Mouse (Mus musculus) MEL (cell line): ENCODE results near the gene Atxn7. TPM values are rescaled to one million over a fixed set of nuclear protein-coding genes. Genes with fewer than 3 reads are reported as not detected.
A peak's percentile ranks its signal among the peaks of the same experiment; 100 is the strongest.

Experiments used
- DNase-seq: peaks from one replicate; pipeline ENCODE4 v3.0.0; 2011; ENCODE audit warnings: low read depth, low spot score
- H3K27ac ChIP-seq: 2 replicates; pipeline ENCODE4 v1.5.1; 2012; ENCODE audit warnings: low read depth, mild to moderate bottlenecking, control low read depth, low read length, moderate library complexity; ENCODE audit not compliant: control insufficient read depth
- H3K27me3 ChIP-seq, 2 experiments: fragments of 150-350 bp in 1 of 2; sonication (generic) in 1 of 2; 2 replicates each; pipeline ENCODE4 v1.6.1; 2012; ENCODE audit warnings: low read length in 2 of 2, mild to moderate bottlenecking in 2 of 2, improper control_type of control experiment in 1 of 2, moderate library complexity in 1 of 2; ENCODE audit not compliant: insufficient read depth in 2 of 2, control insufficient read depth in 1 of 2
- H3K36me3 ChIP-seq, 2 experiments: 2 replicates each; pipeline ENCODE4 v1.6.1; 2012 to 2014; ENCODE audit warnings: low read length in 2 of 2, improper control_type of control experiment in 1 of 2, inconsistent platforms in 1 of 2, mild to moderate bottlenecking in 1 of 2; ENCODE audit not compliant: insufficient read depth in 2 of 2, control insufficient read depth in 1 of 2
- H3K4me1 ChIP-seq, 2 experiments: fragments of 150-350 bp in 1 of 2; sonication (generic) in 1 of 2; 2 replicates each; pipeline ENCODE4 v1.6.1; 2012; ENCODE audit warnings: low read length in 2 of 2, improper control_type of control experiment in 1 of 2, mild to moderate bottlenecking in 1 of 2; ENCODE audit not compliant: insufficient read depth in 2 of 2, control insufficient read depth in 1 of 2
- H3K4me3 ChIP-seq, 2 experiments: fragments of 150-350 bp in 1 of 2; sonication (generic) in 1 of 2; 2 replicates each; pipeline ENCODE4 v1.5.1; 2012; ENCODE audit warnings: low read depth in 2 of 2, low read length in 2 of 2, mild to moderate bottlenecking in 2 of 2, moderate library complexity in 2 of 2, control low read depth in 1 of 2, improper control_type of control experiment in 1 of 2; ENCODE audit not compliant: control insufficient read depth in 1 of 2, insufficient read depth in 1 of 2
- H3K79me2 ChIP-seq: 2 replicates; pipeline ENCODE4 v1.6.1; 2012; ENCODE audit warnings: mild to moderate bottlenecking, low read length, moderate library complexity; ENCODE audit not compliant: control insufficient read depth, poor library complexity, insufficient read depth
- H3K9ac ChIP-seq: 2 replicates; pipeline ENCODE4 v1.6.1; 2012; ENCODE audit warnings: low read depth, mild to moderate bottlenecking, control low read depth, low read length, moderate library complexity; ENCODE audit not compliant: control insufficient read depth, poor library complexity, severe bottlenecking
- H3K9me3 ChIP-seq: fragments of 150-350 bp; sonication (generic); replicated peaks from 2 replicates; pipeline ENCODE4 v1.6.1; 2012; ENCODE audit warnings: mild to moderate bottlenecking, low read length, improper control_type of control experiment, moderate library complexity; ENCODE audit not compliant: insufficient read depth
- BHLHE40 ChIP-seq: IDR thresholded peaks from 2 replicates; pipeline ENCODE4 v1.6.1; 2012; ENCODE audit warnings: low read depth, mild to moderate bottlenecking, inconsistent platforms, low read length, improper control_type of control experiment, borderline replicate concordance
- CHD1 ChIP-seq: IDR thresholded peaks from 2 replicates; pipeline ENCODE4 v1.6.1; 2012; ENCODE audit warnings: low read depth, mild to moderate bottlenecking, inconsistent platforms, low read length, improper control_type of control experiment
- CHD2 ChIP-seq: IDR thresholded peaks from 2 replicates; pipeline ENCODE4 v1.6.1; 2011; ENCODE audit warnings: low read length, improper control_type of control experiment
- ELF1 ChIP-seq: IDR thresholded peaks from 2 replicates; pipeline ENCODE4 v1.6.1; 2014; ENCODE audit warnings: low read depth, mild to moderate bottlenecking, inconsistent platforms, low read length, improper control_type of control experiment, moderate library complexity
- EP300 ChIP-seq, 2 experiments: IDR thresholded peaks; 2 replicates each; pipeline ENCODE4 v1.6.1; 2011; ENCODE audit warnings: improper control_type of control experiment in 2 of 2, low read length in 2 of 2, low read depth in 1 of 2, mild to moderate bottlenecking in 1 of 2
- GATA1 ChIP-seq: IDR thresholded peaks from 2 replicates; pipeline ENCODE4 v1.6.1; 2011; ENCODE audit warnings: low read depth, low read length, improper control_type of control experiment
- JUND ChIP-seq: IDR thresholded peaks from 2 replicates; pipeline ENCODE4 v1.6.1; 2011; ENCODE audit warnings: low read depth, mild to moderate bottlenecking, improper control_type of control experiment, low read length
- MAZ ChIP-seq: IDR thresholded peaks from 2 replicates; pipeline ENCODE4 v1.6.1; 2012; ENCODE audit warnings: low read depth, mild to moderate bottlenecking, inconsistent platforms, low read length, improper control_type of control experiment
- MEF2A ChIP-seq: IDR thresholded peaks from 2 replicates; pipeline ENCODE4 v1.6.1; 2014; ENCODE audit warnings: low read depth, mild to moderate bottlenecking, inconsistent platforms, low read length, improper control_type of control experiment; ENCODE audit not compliant: poor library complexity, insufficient replicate concordance, severe bottlenecking; ENCODE audit errors: extremely low read depth
- MYB ChIP-seq: IDR thresholded peaks from 2 replicates; pipeline ENCODE4 v1.6.1; 2011; ENCODE audit warnings: mild to moderate bottlenecking, low read depth, low read length, improper control_type of control experiment
- MYC ChIP-seq: IDR thresholded peaks from 2 replicates; pipeline ENCODE4 v1.6.1; 2011; ENCODE audit warnings: low read depth, mild to moderate bottlenecking, low read length, improper control_type of control experiment, moderate library complexity
- NELFE ChIP-seq: IDR thresholded peaks from 2 replicates; pipeline ENCODE4 v1.6.1; 2011; ENCODE audit warnings: low read depth, low read length, improper control_type of control experiment
- NRF1 ChIP-seq: IDR thresholded peaks from 2 replicates; pipeline ENCODE4 v1.6.1; 2014; ENCODE audit warnings: low read depth, mild to moderate bottlenecking, inconsistent platforms, low read length, improper control_type of control experiment, moderate library complexity; ENCODE audit not compliant: poor library complexity, insufficient read depth, severe bottlenecking
- POLR2A ChIP-seq, 2 experiments: IDR thresholded peaks; 2 replicates each; pipeline ENCODE4 v1.6.1; 2011 to 2012; ENCODE audit warnings: low read length in 2 of 2, mild to moderate bottlenecking in 2 of 2, control low read depth in 1 of 2, improper control_type of control experiment in 1 of 2, low read depth in 1 of 2, moderate library complexity in 1 of 2; ENCODE audit not compliant: control insufficient read depth in 1 of 2, insufficient read depth in 1 of 2, poor library complexity in 1 of 2
- POLR2AphosphoS2 ChIP-seq: IDR thresholded peaks from 2 replicates; pipeline ENCODE4 v1.6.1; 2011; ENCODE audit warnings: low read length, improper control_type of control experiment
- POLR2AphosphoS5 ChIP-seq: IDR thresholded peaks from 2 replicates; pipeline ENCODE4 v1.6.1; 2012; ENCODE audit warnings: low read depth, borderline replicate concordance, mild to moderate bottlenecking, inconsistent platforms, low read length, moderate library complexity, mixed read lengths
- RCOR1 ChIP-seq: IDR thresholded peaks from 2 replicates; pipeline ENCODE4 v1.6.1; 2012; ENCODE audit warnings: low read depth, mild to moderate bottlenecking, inconsistent platforms, low read length, improper control_type of control experiment
- SIN3A ChIP-seq: IDR thresholded peaks from 2 replicates; pipeline ENCODE4 v1.6.1; 2012; ENCODE audit warnings: low read length, improper control_type of control experiment, inconsistent platforms
- TBP ChIP-seq: IDR thresholded peaks from 2 replicates; pipeline ENCODE4 v1.8.0; 2011; ENCODE audit warnings: low read depth, low read length, improper control_type of control experiment
- TCF12 ChIP-seq: IDR thresholded peaks from 2 replicates; pipeline ENCODE4 v1.6.1; 2014; ENCODE audit warnings: low read depth, mild to moderate bottlenecking, inconsistent platforms, low read length, improper control_type of control experiment, moderate library complexity
- USF1 ChIP-seq: IDR thresholded peaks from 2 replicates; pipeline ENCODE4 v1.6.1; 2014; ENCODE audit warnings: low read depth, mild to moderate bottlenecking, inconsistent platforms, low read length, improper control_type of control experiment, moderate library complexity
- USF2 ChIP-seq, 2 experiments: IDR thresholded peaks; 2 replicates each; pipeline ENCODE4 v1.6.1; 2011 to 2012; ENCODE audit warnings: improper control_type of control experiment in 2 of 2, low read length in 2 of 2, borderline replicate concordance in 1 of 2, inconsistent platforms in 1 of 2, low read depth in 1 of 2, mild to moderate bottlenecking in 1 of 2; ENCODE audit not compliant: insufficient read depth in 1 of 2
- ZC3H11A ChIP-seq: IDR thresholded peaks from 2 replicates; pipeline ENCODE4 v1.6.1; 2012; ENCODE audit warnings: low read depth, mild to moderate bottlenecking, inconsistent platforms, low read length, improper control_type of control experiment
- ZKSCAN1 ChIP-seq: IDR thresholded peaks from 2 replicates; pipeline ENCODE4 v1.6.1; 2012; ENCODE audit warnings: low read depth, mild to moderate bottlenecking, inconsistent platforms, low read length, improper control_type of control experiment, moderate library complexity
- ZMIZ1 ChIP-seq: IDR thresholded peaks from 2 replicates; pipeline ENCODE4 v1.6.1; 2012; ENCODE audit warnings: low read depth, mild to moderate bottlenecking, inconsistent platforms, low read length, improper control_type of control experiment, moderate library complexity
- ZNF384 ChIP-seq: IDR thresholded peaks from 2 replicates; pipeline ENCODE4 v1.6.1; 2012; ENCODE audit warnings: low read depth, mild to moderate bottlenecking, inconsistent platforms, low read length, improper control_type of control experiment
- polyA plus RNA-seq, 2 experiments: library from polyadenylated mRNA; stranded (reverse) in 1 of 2; unstranded in 1 of 2; fragments of >175 nt in 1 of 2; fragments of >200 nt in 1 of 2; gene quantifications; 2 replicates each; pipeline versions ENCODE4 v1.2.1 to v1.2.4; 2012; ENCODE audit warnings: low replicate concordance in 2 of 2, low read depth in 1 of 2; ENCODE audit not compliant: insufficient read length in 2 of 2, insufficient read depth in 1 of 2, missing spikeins in 1 of 2
- total RNA-seq: library from RNA; depleted of rRNA; stranded (reverse); fragments of 300-350 nt; gene quantifications from 2 replicates; pipeline ENCODE4 v1.2.3, GENCODE M21; 2012

Gene Atxn7
- total and polyA plus RNA-seq, 3 experiments, result 2.3 to 7.7 TPM; not detected in 1

DNA sequence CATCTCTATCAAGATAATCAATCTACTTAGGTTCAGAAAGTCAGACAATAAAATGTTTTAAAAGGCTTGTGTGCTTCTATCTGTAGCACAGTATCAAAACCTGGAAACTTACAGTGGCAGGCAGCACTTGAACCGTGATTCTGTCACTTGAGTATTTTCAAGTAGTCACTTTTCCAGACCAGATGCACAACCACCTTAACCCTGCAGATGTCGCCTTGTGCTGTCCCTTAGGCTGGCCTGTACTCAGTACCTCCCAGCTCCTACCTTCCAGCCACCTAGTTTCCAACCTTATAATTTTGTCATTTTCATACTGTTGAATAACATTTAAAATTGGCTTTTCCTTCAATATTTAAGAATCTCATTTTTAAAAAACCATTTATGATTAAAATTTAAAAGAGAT lies 20.9 kb downstream of the Atxn7 start:
- DNase-seq, result no peak
- Histone ChIP-seq H3K4me3 (no peak overlapping the region), H3K27me3 (no peaks in the 10 kb centered on the region), H3K36me3 (no peaks in the 10 kb centered on the region), H3K9ac (no peak overlapping the region), H3K9me3 (no peaks in the 10 kb centered on the region), H3K4me1 (peaks cover 0 to 2% of the 10 kb centered on the region in 2 experiments; a peak in 2 of 4 replicates), H3K79me2 (no peaks in the 10 kb centered on the region), H3K27ac (no peak overlapping the region)
- TF ChIP-seq TBP, result no peak
- TF ChIP-seq EP300 (IDR thresholded peaks at IDR 0.05; ENCODE audit: low read depth in 1 of 2, low read length in 2 of 2), result no peak
- TF ChIP-seq ZC3H11A, result no peak
- no peak for TF ChIP-seq USF2 (IDR thresholded peaks at IDR 0.05; ENCODE audit: borderline replicate concordance in 1 of 2, insufficient read depth in 1 of 2, low read depth in 1 of 2, low read length in 2 of 2)
- TF ChIP-seq NRF1, result no peak
- no peak for TF ChIP-seq SIN3A
- no peak for TF ChIP-seq NELFE
- no peak for TF ChIP-seq MYB
- TF ChIP-seq ZKSCAN1, result no peak
- no peak for TF ChIP-seq ZMIZ1
- TF ChIP-seq CHD1, result no peak
- TF ChIP-seq MEF2A, result no peak
- TF ChIP-seq ZNF384, result no peak
- no peak for TF ChIP-seq BHLHE40
- no peak for TF ChIP-seq POLR2AphosphoS5
- TF ChIP-seq POLR2A (IDR thresholded peaks at IDR 0.05; ENCODE audit: control insufficient read depth in 1 of 2, insufficient read depth in 1 of 2, low read depth in 1 of 2, low read length in 2 of 2, poor library complexity in 1 of 2), result no peak
- TF ChIP-seq USF1, result no peak
- TF ChIP-seq ELF1, result no peak
- TF ChIP-seq MAZ, result no peak
- TF ChIP-seq CHD2, result no peak

DNA sequence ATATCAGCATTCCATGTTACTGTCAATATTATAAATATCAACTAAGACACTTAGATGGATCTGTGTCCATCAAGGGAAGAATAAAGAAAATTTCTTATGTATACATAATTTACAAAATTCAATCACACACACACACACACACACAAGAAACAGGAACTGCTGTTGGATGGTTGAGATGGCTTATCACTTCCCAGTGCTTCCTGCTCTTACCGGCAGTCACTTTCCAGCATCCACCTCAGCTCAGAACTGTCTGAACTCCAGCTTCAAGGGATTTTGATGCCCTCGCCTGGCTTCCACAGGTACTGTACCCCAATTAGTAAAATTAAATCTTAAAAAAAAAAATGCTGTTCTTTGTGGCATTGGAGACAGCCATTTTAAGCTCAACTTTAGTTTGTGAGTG lies 27.2 kb downstream of the Atxn7 start:
- Histone ChIP-seq H3K27ac (no peak overlapping the region), H3K9ac (no peak overlapping the region), H3K79me2 (no peaks in the 10 kb centered on the region), H3K4me3 (no peak overlapping the region), H3K4me1 (no peaks in the 10 kb centered on the region; a peak in 1 of 4 replicates), H3K9me3 (no peaks in the 10 kb centered on the region), H3K36me3 (no peaks in the 10 kb centered on the region), H3K27me3 (no peaks in the 10 kb centered on the region)
- peak; percentile 60 for DNase-seq
- TF ChIP-seq MYC (no peak), RCOR1 (peak; percentile 60; the same call in 1 of the 2 replicates), ELF1 (peak; percentile 54; the same call in 1 of the 2 replicates), GATA1 (peak; percentile 83), JUND (no peak), TCF12 (no peak), POLR2AphosphoS2 (no peak), EP300 (IDR thresholded peaks at IDR 0.05; ENCODE audit: low read depth in 1 of 2, low read length in 2 of 2) (peak; percentile 43 to 67; a peak in 3 of 4 replicates)
